Mouse (Mus musculus) bone marrow macrophage, adult 2 months (primary cell): Measurements from ENCODE around the gene Gch1.

Experiments
- CTCF ChIP-seq: IDR thresholded peaks from 2 replicates; pipeline ENCODE4 v1.5.1; 2012; ENCODE audit warnings: low read depth, mild to moderate bottlenecking, low read length, moderate library complexity
- POLR2A ChIP-seq: IDR thresholded peaks from 2 replicates; pipeline ENCODE4 v1.6.1; 2012; ENCODE audit warnings: mild to moderate bottlenecking, low read depth, low read length, borderline replicate concordance

GRCm38 (mm10) chr14:47105755-47106154 is 83.5 kb downstream of the Gch1 start:
- TF ChIP-seq CTCF (no peak), POLR2A (no peak)
